Mouse (Mus musculus) spleen, postnatal 10 days (tissue): Measurements from ENCODE around the gene Mrap.

Experiments used
- DNase-seq, 2 experiments: peaks; one replicate each; pipeline ENCODE4 v3.0.0; 2021 to 2022; ENCODE audit warnings: low spot score in 2 of 2

Gene Mrap

GRCm38 (mm10) chr16:90753386-90753941 is 15.5 kb downstream of the Mrap start:
- no peak for DNase-seq

- peak in 1 of 2 experiments; percentile 23 for DNase-seq
These were observed 21.3 kb downstream of the Mrap start for GRCm38 (mm10) chr16:90759335-90759734.

- peak; percentile 48 to 66 for DNase-seq
These were observed 22.5 kb downstream of the Mrap start for GRCm38 (mm10) chr16:90760515-90760914.

- DNase-seq = peak; percentile 22 to 56
These were observed 27.3 kb downstream of the Mrap start for GRCm38 (mm10) chr16:90765195-90765877.

GRCm38 (mm10) chr16:90766919-90767454 is 29.0 kb downstream of the Mrap start:
- DNase-seq = no peak

- no peak for DNase-seq
These were observed 36.2 kb downstream of the Mrap start for GRCm38 (mm10) chr16:90774216-90774615.

GRCm38 (mm10) chr16:90774646-90775045 is 36.6 kb downstream of the Mrap start:
- no peak for DNase-seq

GRCm38 (mm10) chr16:90775946-90776520 is 38.0 kb downstream of the Mrap start:
- no peak for DNase-seq

- DNase-seq = no peak
These were observed 41.8 kb downstream of the Mrap start for GRCm38 (mm10) chr16:90779783-90780182.

GRCm38 (mm10) chr16:90783302-90783701 is 45.3 kb downstream of the Mrap start:
- DNase-seq = no peak

GRCm38 (mm10) chr16:90785257-90785656 is 47.2 kb downstream of the Mrap start:
- DNase-seq = no peak

GRCm38 (mm10) chr16:90788580-90788979 is 50.6 kb downstream of the Mrap start:
- no peak for DNase-seq

- DNase-seq = no peak
These were observed 52.9 kb downstream of the Mrap start for GRCm38 (mm10) chr16:90790946-90791345.

GRCm38 (mm10) chr16:90792066-90792465 is 54.1 kb downstream of the Mrap start:
- no peak for DNase-seq

- DNase-seq = no peak
These were observed 54.5 kb downstream of the Mrap start for GRCm38 (mm10) chr16:90792500-90792899.

- DNase-seq = no peak
These were observed 56.7 kb downstream of the Mrap start for GRCm38 (mm10) chr16:90794708-90795107.

GRCm38 (mm10) chr16:90798446-90798845 is 60.4 kb downstream of the Mrap start:
- DNase-seq = no peak

GRCm38 (mm10) chr16:90798848-90799247 is 60.8 kb downstream of the Mrap start:
- no peak for DNase-seq
